Mouse (Mus musculus): ENCODE measurements around the gene Olfm1. TPM values are rescaled to one million over a fixed set of nuclear protein-coding genes. Genes with fewer than 3 reads are reported as not detected.

Gene Olfm1
- polyA plus RNA-seq, 1 experiment from 2014 or later = 21.6 TPM

- no peak for ATAC-seq (ENCODE audit: insufficient read depth, low FRiP score, low read depth)
- WGBS = 77% methylated on average over 3 of the region's 3 CpGs
- Histone ChIP-seq H3K9me3 (no peaks in the 10 kb centered on the region), H3K36me3 (no peaks in the 10 kb centered on the region), H3K4me3 (replicated peaks) (no peak overlapping the region), H3K4me2 (no peak overlapping the region), H3K27ac (no peak overlapping the region), H3K9ac (no peak overlapping the region), H3K4me1 (peaks cover 17% of the 10 kb centered on the region; the same call in 1 of the 2 replicates), H3K27me3 (replicated peaks) (no peaks in the 10 kb centered on the region)
Observed at GRCm38 (mm10) chr2:28275345-28275744, 82.6 kb downstream of the Olfm1 start.

GRCm38 (mm10) chr2:28278150-28278549, 85.4 kb downstream of the Olfm1 start:
- WGBS = 19% methylated on average over 7 of the region's 7 CpGs
- Histone ChIP-seq H3K9ac (no peak overlapping the region), H3K9me3 (no peaks in the 10 kb centered on the region), H3K4me1 (peaks cover 15% of the 10 kb centered on the region; the same call in 1 of the 2 replicates), H3K4me2 (no peak overlapping the region), H3K36me3 (no peaks in the 10 kb centered on the region), H3K27ac (no peak overlapping the region), H3K27me3 (replicated peaks) (no peaks in the 10 kb centered on the region), H3K4me3 (replicated peaks) (no peak overlapping the region)
- ATAC-seq (ENCODE audit: insufficient read depth, low FRiP score, low read depth) = no peak

- WGBS = 58% methylated on average over 10 of the region's 10 CpGs
- Histone ChIP-seq H3K27me3 (replicated peaks) (no peaks in the 10 kb centered on the region), H3K9me3 (no peaks in the 10 kb centered on the region), H3K4me1 (peaks cover 15% of the 10 kb centered on the region; the same call in 1 of the 2 replicates), H3K27ac (no peak overlapping the region), H3K4me3 (replicated peaks) (no peak overlapping the region), H3K36me3 (no peaks in the 10 kb centered on the region), H3K4me2 (no peak overlapping the region), H3K9ac (no peak overlapping the region)
- no peak for ATAC-seq (ENCODE audit: insufficient read depth, low FRiP score, low read depth)
Observed at GRCm38 (mm10) chr2:28278853-28279252, 86.1 kb downstream of the Olfm1 start.

Other genes with a start within 250 kb of the Olfm1 start
- gene Fcnb, start 108.1 kb upstream of the Olfm1 start, polyA plus RNA-seq (2015; fragmentation: Nextera tagmentation; extraction: Ambion mirVana) = 2.4 and 3.3 TPM in 2 replicates

Data from stomach, embryonic 15.5 days (tissue).